Mouse (Mus musculus): ENCODE results near the gene Afap1l2. TPM values are rescaled to one million over a fixed set of nuclear protein-coding genes. Genes with fewer than 3 reads are reported as not detected.

The Afap1l2 gene
- polyA plus RNA-seq, 1 experiment from 2014 or later: 3.0 TPM

GRCm38 (mm10) chr19:56954857-56955256, 53.2 kb downstream of the Afap1l2 start:
- no peaks in the 10 kb centered on the region for H3K9me3 ChIP-seq (ENCODE audit: control insufficient read depth, low read length)
- no peak overlapping the region for H3K27ac ChIP-seq (ENCODE audit: low read depth, low read length)
- WGBS: 92% methylated on average over 13 of the region's 13 CpGs
- DNase-seq (ENCODE audit: low spot score, missing footprints): no peak
- H3K4me3 ChIP-seq (ENCODE audit: low read depth, low read length): no peak overlapping the region
- H3K27me3 ChIP-seq (ENCODE audit: control insufficient read depth, insufficient read depth, low read length): no peaks in the 10 kb centered on the region
- H3K4me2 ChIP-seq: no peak overlapping the region
- no peak overlapping the region for H3K9ac ChIP-seq (ENCODE audit: low read length)
- H3K36me3 ChIP-seq (ENCODE audit: control insufficient read depth, insufficient read depth, low read length): no peaks in the 10 kb centered on the region
- ATAC-seq (ENCODE audit: low FRiP score): no peak
- 0 out of 2 replicates have a peak, but pooled peaks cover 2% of the 10 kb centered on the region for H3K4me1 ChIP-seq (ENCODE audit: control insufficient read depth, insufficient read depth, low read length)

GRCm38 (mm10) chr19:56953856-56954255, 54.2 kb downstream of the Afap1l2 start:
- H3K27me3 ChIP-seq (ENCODE audit: control insufficient read depth, insufficient read depth, low read length): no peaks in the 10 kb centered on the region
- no peak overlapping the region for H3K4me3 ChIP-seq (ENCODE audit: low read depth, low read length)
- no peak overlapping the region for H3K4me2 ChIP-seq
- no peaks in the 10 kb centered on the region for H3K36me3 ChIP-seq (ENCODE audit: control insufficient read depth, insufficient read depth, low read length)
- WGBS: 82% methylated on average over 4 of the region's 4 CpGs
- ATAC-seq (ENCODE audit: low FRiP score) (no peak), DNase-seq (ENCODE audit: low spot score, missing footprints) (no peak)
- H3K4me1 ChIP-seq (ENCODE audit: control insufficient read depth, insufficient read depth, low read length): no peaks in the 10 kb centered on the region
- H3K27ac ChIP-seq (ENCODE audit: low read depth, low read length): no peak overlapping the region
- no peaks in the 10 kb centered on the region for H3K9me3 ChIP-seq (ENCODE audit: control insufficient read depth, low read length)
- H3K9ac ChIP-seq (ENCODE audit: low read length): no peak overlapping the region

- H3K9ac ChIP-seq (ENCODE audit: low read length): no peak overlapping the region
- no peak overlapping the region for H3K27ac ChIP-seq (ENCODE audit: low read depth, low read length)
- no peak overlapping the region for H3K4me2 ChIP-seq
- H3K4me3 ChIP-seq (ENCODE audit: low read depth, low read length): no peak overlapping the region
- WGBS: 84% methylated on average over 7 of the region's 7 CpGs
- DNase-seq (ENCODE audit: low spot score, missing footprints): no peak
- H3K27me3 ChIP-seq (ENCODE audit: control insufficient read depth, insufficient read depth, low read length): no peaks in the 10 kb centered on the region
- no peaks in the 10 kb centered on the region for H3K4me1 ChIP-seq (ENCODE audit: control insufficient read depth, insufficient read depth, low read length)
- no peaks in the 10 kb centered on the region for H3K9me3 ChIP-seq (ENCODE audit: control insufficient read depth, low read length)
- H3K36me3 ChIP-seq (ENCODE audit: control insufficient read depth, insufficient read depth, low read length): no peaks in the 10 kb centered on the region
- no peak for ATAC-seq (ENCODE audit: low FRiP score)
Measured at GRCm38 (mm10) chr19:56950818-56951217, 57.2 kb downstream of the Afap1l2 start.

GRCm38 (mm10) chr19:56949868-56950267, 58.2 kb downstream of the Afap1l2 start:
- no peak overlapping the region for H3K9ac ChIP-seq (ENCODE audit: low read length)
- ATAC-seq (ENCODE audit: low FRiP score) (no peak), DNase-seq (ENCODE audit: low spot score, missing footprints) (no peak)
- no peak overlapping the region for H3K4me2 ChIP-seq
- H3K36me3 ChIP-seq (ENCODE audit: control insufficient read depth, insufficient read depth, low read length): no peaks in the 10 kb centered on the region
- WGBS: 81% methylated on average over 8 of the region's 8 CpGs
- no peak overlapping the region for H3K4me3 ChIP-seq (ENCODE audit: low read depth, low read length)
- no peaks in the 10 kb centered on the region for H3K4me1 ChIP-seq (ENCODE audit: control insufficient read depth, insufficient read depth, low read length)
- H3K27ac ChIP-seq (ENCODE audit: low read depth, low read length): no peak overlapping the region
- H3K27me3 ChIP-seq (ENCODE audit: control insufficient read depth, insufficient read depth, low read length): no peaks in the 10 kb centered on the region
- H3K9me3 ChIP-seq (ENCODE audit: control insufficient read depth, low read length): no peaks in the 10 kb centered on the region

GRCm38 (mm10) chr19:56947971-56948610, 59.9 kb downstream of the Afap1l2 start:
- Histone ChIP-seq H3K27me3 (ENCODE audit: control insufficient read depth, insufficient read depth, low read length) (no peaks in the 10 kb centered on the region), H3K4me2 (no peak overlapping the region), H3K9ac (ENCODE audit: low read length) (no peak overlapping the region), H3K36me3 (ENCODE audit: control insufficient read depth, insufficient read depth, low read length) (no peaks in the 10 kb centered on the region), H3K4me1 (ENCODE audit: control insufficient read depth, insufficient read depth, low read length) (no peaks in the 10 kb centered on the region), H3K9me3 (ENCODE audit: control insufficient read depth, low read length) (no peaks in the 10 kb centered on the region), H3K4me3 (ENCODE audit: low read depth, low read length) (no peak overlapping the region), H3K27ac (ENCODE audit: low read depth, low read length) (no peak overlapping the region)
- no peak for DNase-seq (ENCODE audit: low spot score, missing footprints)
- WGBS: 71% methylated on average over 6 of the region's 6 CpGs
- ATAC-seq (ENCODE audit: low FRiP score): no peak

GRCm38 (mm10) chr19:56946727-56947126, 61.3 kb downstream of the Afap1l2 start:
- H3K4me3 ChIP-seq (ENCODE audit: low read depth, low read length): no peak overlapping the region
- no peaks in the 10 kb centered on the region for H3K4me1 ChIP-seq (ENCODE audit: control insufficient read depth, insufficient read depth, low read length)
- no peak for ATAC-seq (ENCODE audit: low FRiP score)
- 87% methylated on average over 3 of the region's 3 CpGs for WGBS
- no peak overlapping the region for H3K9ac ChIP-seq (ENCODE audit: low read length)
- no peak for DNase-seq (ENCODE audit: low spot score, missing footprints)
- no peaks in the 10 kb centered on the region for H3K27me3 ChIP-seq (ENCODE audit: control insufficient read depth, insufficient read depth, low read length)
- H3K4me2 ChIP-seq: no peak overlapping the region
- no peak overlapping the region for H3K27ac ChIP-seq (ENCODE audit: low read depth, low read length)
- H3K36me3 ChIP-seq (ENCODE audit: control insufficient read depth, insufficient read depth, low read length): no peaks in the 10 kb centered on the region
- no peaks in the 10 kb centered on the region for H3K9me3 ChIP-seq (ENCODE audit: control insufficient read depth, low read length)

GRCm38 (mm10) chr19:56946277-56946676, 61.8 kb downstream of the Afap1l2 start:
- no peak overlapping the region for H3K4me2 ChIP-seq
- DNase-seq (ENCODE audit: low spot score, missing footprints) (no peak), ATAC-seq (ENCODE audit: low FRiP score) (no peak)
- no peaks in the 10 kb centered on the region for H3K27me3 ChIP-seq (ENCODE audit: control insufficient read depth, insufficient read depth, low read length)
- no peak overlapping the region for H3K4me3 ChIP-seq (ENCODE audit: low read depth, low read length)
- H3K9ac ChIP-seq (ENCODE audit: low read length): no peak overlapping the region
- WGBS: 97% methylated on average over 7 of the region's 7 CpGs
- H3K27ac ChIP-seq (ENCODE audit: low read depth, low read length): no peak overlapping the region
- H3K36me3 ChIP-seq (ENCODE audit: control insufficient read depth, insufficient read depth, low read length): no peaks in the 10 kb centered on the region
- no peaks in the 10 kb centered on the region for H3K4me1 ChIP-seq (ENCODE audit: control insufficient read depth, insufficient read depth, low read length)
- no peaks in the 10 kb centered on the region for H3K9me3 ChIP-seq (ENCODE audit: control insufficient read depth, low read length)

GRCm38 (mm10) chr19:56945621-56946020, 62.4 kb downstream of the Afap1l2 start:
- H3K4me1 ChIP-seq (ENCODE audit: control insufficient read depth, insufficient read depth, low read length): no peaks in the 10 kb centered on the region
- no peaks in the 10 kb centered on the region for H3K9me3 ChIP-seq (ENCODE audit: control insufficient read depth, low read length)
- H3K27ac ChIP-seq (ENCODE audit: low read depth, low read length): no peak overlapping the region
- no peak overlapping the region for H3K9ac ChIP-seq (ENCODE audit: low read length)
- DNase-seq (ENCODE audit: low spot score, missing footprints): no peak
- no peak overlapping the region for H3K4me2 ChIP-seq
- no peaks in the 10 kb centered on the region for H3K36me3 ChIP-seq (ENCODE audit: control insufficient read depth, insufficient read depth, low read length)
- H3K4me3 ChIP-seq (ENCODE audit: low read depth, low read length): no peak overlapping the region
- WGBS: 87% methylated on average over 2 of the region's 2 CpGs
- H3K27me3 ChIP-seq (ENCODE audit: control insufficient read depth, insufficient read depth, low read length): no peaks in the 10 kb centered on the region
- no peak for ATAC-seq (ENCODE audit: low FRiP score)

GRCm38 (mm10) chr19:56944826-56945225, 63.2 kb downstream of the Afap1l2 start:
- DNase-seq (ENCODE audit: low spot score, missing footprints) (no peak), ATAC-seq (ENCODE audit: low FRiP score) (no peak)
- no peaks in the 10 kb centered on the region for H3K36me3 ChIP-seq (ENCODE audit: control insufficient read depth, insufficient read depth, low read length)
- H3K27me3 ChIP-seq (ENCODE audit: control insufficient read depth, insufficient read depth, low read length): no peaks in the 10 kb centered on the region
- WGBS: 95% methylated on average over 3 of the region's 3 CpGs
- no peak overlapping the region for H3K4me2 ChIP-seq
- no peak overlapping the region for H3K4me3 ChIP-seq (ENCODE audit: low read depth, low read length)
- H3K27ac ChIP-seq (ENCODE audit: low read depth, low read length): no peak overlapping the region
- H3K9ac ChIP-seq (ENCODE audit: low read length): no peak overlapping the region
- H3K9me3 ChIP-seq (ENCODE audit: control insufficient read depth, low read length): no peaks in the 10 kb centered on the region
- no peaks in the 10 kb centered on the region; the same call in 1 of the 2 replicates for H3K4me1 ChIP-seq (ENCODE audit: control insufficient read depth, insufficient read depth, low read length)
